Mouse (Mus musculus): ENCODE results near the gene Slc9a5.
A peak's percentile ranks its signal among the peaks of the same experiment; 100 is the strongest.

Gene Slc9a5

GRCm38 (mm10) chr8:105413391-105413790 lies 64.7 kb downstream of the Slc9a5 start, which contains the start of the genes Kctd19 and Lrrc36:
Gene Kctd19 (minus strand): TSS chr8:105413502.
Gene Lrrc36 (plus strand): TSS chr8:105413571.
- peak; percentile 32 for DNase-seq

GRCm38 (mm10) chr8:105418992-105419391 lies 70.3 kb downstream of the Slc9a5 start:
- no peak for DNase-seq
